Mouse (Mus musculus): ENCODE results near the gene Mipep. TPM values are rescaled to one million over a fixed set of nuclear protein-coding genes. Genes with fewer than 3 reads are reported as not detected.

Mipep gene
- total RNA-seq, 1 experiment: 7.9 TPM

- Histone ChIP-seq H3K27ac (ENCODE audit: insufficient read depth, low read depth, low read length, poor library complexity, severe bottlenecking) (no peak overlapping the region), H3K9me3 (ENCODE audit: control insufficient read depth, insufficient read depth, low read depth, low read length) (no peaks in the 10 kb centered on the region), H3K9ac (ENCODE audit: insufficient read depth, low read depth, low read length, poor library complexity, severe bottlenecking) (no peak overlapping the region), H3K36me3 (ENCODE audit: control insufficient read depth, insufficient read depth, low read length, poor library complexity, severe bottlenecking) (peaks cover 2% of the 10 kb centered on the region; the same call in 1 of the 2 replicates), H3K4me3 (ENCODE audit: insufficient read depth in 1 of 2, low read depth in 1 of 2, low read length in 2 of 2, poor library complexity in 1 of 2, severe bottlenecking in 1 of 2) (no peak overlapping the region), H3K4me1 (ENCODE audit: control insufficient read depth in 2 of 2, insufficient read depth in 2 of 2, low read length in 2 of 2, poor library complexity in 1 of 2) (peaks cover 3% of the 10 kb centered on the region in 2 experiments; a peak in 1 of 4 replicates)
- no peak for DNase-seq (ENCODE audit: low read depth, low spot score)
- TF ChIP-seq CHD2 (IDR thresholded peaks at IDR 0.05; ENCODE audit: low read depth, low read length) (no peak), MAFK (IDR thresholded peaks at IDR 0.05; ENCODE audit: insufficient read depth, low read depth, low read length) (no peak), ZC3H11A (IDR thresholded peaks at IDR 0.05; ENCODE audit: borderline replicate concordance, low read depth, low read length) (no peak), ZNF384 (IDR thresholded peaks at IDR 0.05; ENCODE audit: low read depth, low read length) (no peak), HCFC1 (IDR thresholded peaks at IDR 0.05; ENCODE audit: borderline replicate concordance, insufficient read depth, low read length) (no peak)
- in situ Hi-C loops (cut with MboI; ENCODE audit: low sequenced_read_pairs in 2 of 2, unreplicated experiment in 2 of 2): no loop called here
Observed at GRCm38 (mm10) chr14:60904501-60904900, 120.1 kb downstream of the Mipep start.

GRCm38 (mm10) chr14:60906421-60907374 lies 122.3 kb downstream of the Mipep start:
- H3K4me1 ChIP-seq (ENCODE audit: control insufficient read depth in 2 of 2, insufficient read depth in 2 of 2, low read length in 2 of 2, poor library complexity in 1 of 2): no peaks in the 10 kb centered on the region
- H3K36me3 ChIP-seq (ENCODE audit: control insufficient read depth, insufficient read depth, low read length, poor library complexity, severe bottlenecking): peaks cover 2% of the 10 kb centered on the region; the same call in 1 of the 2 replicates
- no peak overlapping the region for H3K9ac ChIP-seq (ENCODE audit: insufficient read depth, low read depth, low read length, poor library complexity, severe bottlenecking)
- no peaks in the 10 kb centered on the region for H3K9me3 ChIP-seq (ENCODE audit: control insufficient read depth, insufficient read depth, low read depth, low read length)
- DNase-seq (ENCODE audit: low read depth, low spot score): no peak
- TF ChIP-seq ZC3H11A (IDR thresholded peaks at IDR 0.05; ENCODE audit: borderline replicate concordance, low read depth, low read length): no peak
- no peak overlapping the region for H3K4me3 ChIP-seq (ENCODE audit: insufficient read depth in 1 of 2, low read depth in 1 of 2, low read length in 2 of 2, poor library complexity in 1 of 2, severe bottlenecking in 1 of 2)
- H3K27ac ChIP-seq (ENCODE audit: insufficient read depth, low read depth, low read length, poor library complexity, severe bottlenecking): no peak overlapping the region
- in situ Hi-C loops (cut with MboI; ENCODE audit: low sequenced_read_pairs in 2 of 2, unreplicated experiment in 2 of 2): no loop called here

GRCm38 (mm10) chr14:60909351-60909750 lies 125.0 kb downstream of the Mipep start:
- Histone ChIP-seq H3K4me3 (ENCODE audit: insufficient read depth in 1 of 2, low read depth in 1 of 2, low read length in 2 of 2, poor library complexity in 1 of 2, severe bottlenecking in 1 of 2) (no peak overlapping the region), H3K9me3 (ENCODE audit: control insufficient read depth, insufficient read depth, low read depth, low read length) (no peaks in the 10 kb centered on the region), H3K27ac (ENCODE audit: insufficient read depth, low read depth, low read length, poor library complexity, severe bottlenecking) (no peak overlapping the region), H3K36me3 (ENCODE audit: control insufficient read depth, insufficient read depth, low read length, poor library complexity, severe bottlenecking) (no peaks in the 10 kb centered on the region), H3K9ac (ENCODE audit: insufficient read depth, low read depth, low read length, poor library complexity, severe bottlenecking) (no peak overlapping the region), H3K4me1 (ENCODE audit: control insufficient read depth in 2 of 2, insufficient read depth in 2 of 2, low read length in 2 of 2, poor library complexity in 1 of 2) (no peaks in the 10 kb centered on the region)
- no peak for TF ChIP-seq ZC3H11A (IDR thresholded peaks at IDR 0.05; ENCODE audit: borderline replicate concordance, low read depth, low read length)
- TF ChIP-seq ZNF384 (IDR thresholded peaks at IDR 0.05; ENCODE audit: low read depth, low read length): no peak
- TF ChIP-seq CHD2 (IDR thresholded peaks at IDR 0.05; ENCODE audit: low read depth, low read length): no peak
- TF ChIP-seq HCFC1 (IDR thresholded peaks at IDR 0.05; ENCODE audit: borderline replicate concordance, insufficient read depth, low read length): no peak
- TF ChIP-seq MAFK (IDR thresholded peaks at IDR 0.05; ENCODE audit: insufficient read depth, low read depth, low read length): no peak
- DNase-seq (ENCODE audit: low read depth, low spot score): no peak
- in situ Hi-C loops (cut with MboI; ENCODE audit: low sequenced_read_pairs in 2 of 2, unreplicated experiment in 2 of 2): no loop called here

GRCm38 (mm10) chr14:60910506-60911444 lies 126.4 kb downstream of the Mipep start:
- no peak for TF ChIP-seq CHD2 (IDR thresholded peaks at IDR 0.05; ENCODE audit: low read depth, low read length)
- TF ChIP-seq MAFK (IDR thresholded peaks at IDR 0.05; ENCODE audit: insufficient read depth, low read depth, low read length): no peak
- TF ChIP-seq ZC3H11A (IDR thresholded peaks at IDR 0.05; ENCODE audit: borderline replicate concordance, low read depth, low read length): no peak
- no peak for TF ChIP-seq ZNF384 (IDR thresholded peaks at IDR 0.05; ENCODE audit: low read depth, low read length)
- TF ChIP-seq HCFC1 (IDR thresholded peaks at IDR 0.05; ENCODE audit: borderline replicate concordance, insufficient read depth, low read length): no peak
- no peak for DNase-seq (ENCODE audit: low read depth, low spot score)
- H3K27ac ChIP-seq (ENCODE audit: insufficient read depth, low read depth, low read length, poor library complexity, severe bottlenecking): no peak overlapping the region
- 0 out of 4 replicates have a peak, but pooled peaks cover 0 to 4% of the 10 kb centered on the region in 2 experiments for H3K4me1 ChIP-seq (ENCODE audit: control insufficient read depth in 2 of 2, insufficient read depth in 2 of 2, low read length in 2 of 2, poor library complexity in 1 of 2)
- in situ Hi-C loops (cut with MboI; ENCODE audit: low sequenced_read_pairs in 2 of 2, unreplicated experiment in 2 of 2): no loop called here
- H3K36me3 ChIP-seq (ENCODE audit: control insufficient read depth, insufficient read depth, low read length, poor library complexity, severe bottlenecking): no peaks in the 10 kb centered on the region
- no peak overlapping the region for H3K9ac ChIP-seq (ENCODE audit: insufficient read depth, low read depth, low read length, poor library complexity, severe bottlenecking)
- no peak overlapping the region for H3K4me3 ChIP-seq (ENCODE audit: insufficient read depth in 1 of 2, low read depth in 1 of 2, low read length in 2 of 2, poor library complexity in 1 of 2, severe bottlenecking in 1 of 2)
- H3K9me3 ChIP-seq (ENCODE audit: control insufficient read depth, insufficient read depth, low read depth, low read length): no peaks in the 10 kb centered on the region
